ENCODE assay signal across 8 mouse cellular contexts in the genomic region with DNA sequence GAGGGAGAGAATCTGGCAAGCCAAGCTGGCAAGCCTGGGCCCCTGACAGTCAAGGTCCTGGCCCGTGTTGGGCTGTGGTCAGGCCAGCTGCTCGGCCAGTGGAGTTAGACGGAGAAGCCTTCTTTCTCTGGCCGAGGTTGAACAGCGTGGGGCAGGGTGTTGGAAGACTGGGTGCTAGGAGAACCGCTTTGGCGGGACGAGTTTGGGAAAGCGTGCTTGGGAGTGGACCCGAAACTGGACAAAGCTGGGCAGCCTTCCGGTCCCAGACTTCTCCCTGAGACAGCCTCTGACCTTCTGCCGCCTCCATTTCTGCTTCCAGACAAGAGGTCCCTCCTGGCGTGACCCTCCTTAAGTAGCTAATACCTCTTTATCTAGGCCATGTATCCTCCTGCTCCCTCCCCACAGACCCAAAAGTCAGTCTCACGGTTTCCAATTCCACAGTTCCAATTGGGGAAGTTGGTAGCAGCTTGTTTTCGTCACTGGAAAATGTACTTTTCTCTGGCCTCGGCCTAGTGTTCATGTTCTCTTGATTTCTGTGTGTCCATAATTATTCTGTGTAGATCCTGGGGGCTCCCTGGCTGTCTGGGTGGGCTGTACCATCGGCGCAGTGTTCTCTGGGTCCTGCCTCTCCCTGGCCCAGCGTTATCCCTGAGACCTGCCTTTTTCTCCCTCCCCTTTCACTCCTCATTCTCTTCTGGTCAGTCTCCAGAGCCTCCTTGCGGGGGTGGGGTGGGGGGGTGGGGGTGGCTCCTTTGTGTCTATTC. TPM values are rescaled to one million over a fixed set of nuclear protein-coding genes. Genes with fewer than 3 reads are reported as not detected.
A peak's percentile ranks its signal among the peaks of the same experiment; 100 is the strongest.
DNase-seq lines count a peak whose midpoint lies in the region; ATAC-seq and TF ChIP-seq lines count a peak whose summit lies in the region.

No protein-coding gene starts in this region.

- H3K4me3 ChIP-seq in layer of hippocampus, adult 2 months = peak overlapping the region; percentile 62
- H3K4me3 ChIP-seq in embryonic facial prominence, embryonic 15.5 days (replicated peaks) = peak overlapping the region; percentile 76
- peak overlapping the region; percentile 61 for H3K4me3 ChIP-seq in hindbrain, embryonic 10.5 days
- peak overlapping the region; percentile 67 for H3K4me3 ChIP-seq in liver, postnatal 0 days (ENCODE audit: low read depth, low read length)

- 2% methylated on average over 20 of the region's 20 CpGs for WGBS in embryonic facial prominence, embryonic 15.5 days
- WGBS in hindbrain, embryonic 10.5 days = 6% methylated on average over 20 of the region's 20 CpGs
- 4% methylated on average over 20 of the region's 20 CpGs for WGBS in liver, postnatal 0 days (ENCODE audit: insufficient replicate concordance)

- no peak for DNase-seq in layer of hippocampus, adult 2 months (ENCODE audit: low spot score in 2 of 2)
- DNase-seq in layer of hippocampus, adult 8-10 months (ENCODE audit: low spot score in 2 of 2) = no peak
- no peak for DNase-seq in hindbrain, embryonic 10.5 days (ENCODE audit: low spot score)
- peak; percentile 36 for DNase-seq in liver, postnatal 0 days
- DNase-seq in retina, postnatal 1 day = peak; percentile 32
- no peak for DNase-seq in left cerebral cortex, postnatal 4 days
- DNase-seq in ovary, adult 18-20 months (ENCODE audit: low spot score) = no peak

- intact Hi-C loops in left cerebral cortex, postnatal 4 days (cut with DNase I) = no loop called here

- peak overlapping the region; percentile 83 for H3K27ac ChIP-seq in layer of hippocampus, adult 2 months
- H3K27ac ChIP-seq in embryonic facial prominence, embryonic 15.5 days (replicated peaks) = peak overlapping the region; percentile 89
- peak overlapping the region; percentile 86 for H3K27ac ChIP-seq in hindbrain, embryonic 10.5 days
- peak overlapping the region; percentile 97 for H3K27ac ChIP-seq in liver, postnatal 0 days (ENCODE audit: low read depth)

- no peaks in the 10 kb centered on the region for H3K9me3 ChIP-seq in embryonic facial prominence, embryonic 15.5 days (replicated peaks)
- H3K9me3 ChIP-seq in hindbrain, embryonic 10.5 days = no peaks in the 10 kb centered on the region
- H3K9me3 ChIP-seq in liver, postnatal 0 days (ENCODE audit: low read length) = no peaks in the 10 kb centered on the region

- TF ChIP-seq CTCF in layer of hippocampus, adult 2 months (conservative IDR thresholded peaks at IDR 0.05) = no peak
- TF ChIP-seq CTCF in liver, postnatal 0 days (IDR thresholded peaks at IDR 0.05; ENCODE audit: low read depth) = no peak

- peak overlapping the region; percentile 81 for H3K9ac ChIP-seq in embryonic facial prominence, embryonic 15.5 days
- peak overlapping the region; percentile 92 for H3K9ac ChIP-seq in liver, postnatal 0 days (replicated peaks)

- TF ChIP-seq EP300 in liver, postnatal 0 days (IDR thresholded peaks at IDR 0.05; ENCODE audit: low read depth) = no peak

- peaks cover 64% of the 10 kb centered on the region for H3K4me1 ChIP-seq in embryonic facial prominence, embryonic 15.5 days
- peaks cover 69% of the 10 kb centered on the region for H3K4me1 ChIP-seq in hindbrain, embryonic 10.5 days (replicated peaks)
- peaks cover 59% of the 10 kb centered on the region for H3K4me1 ChIP-seq in liver, postnatal 0 days (ENCODE audit: insufficient read depth)

- ATAC-seq in embryonic facial prominence, embryonic 15.5 days (ENCODE audit: insufficient number of reproducible peaks, low FRiP score, low TSS enrichment, low read depth) = no peak
- ATAC-seq in liver, postnatal 0 days = no peak

- no peaks in the 10 kb centered on the region for H3K27me3 ChIP-seq in embryonic facial prominence, embryonic 15.5 days
- H3K27me3 ChIP-seq in hindbrain, embryonic 10.5 days (ENCODE audit: insufficient read depth, poor library complexity, severe bottlenecking) = peaks cover 36% of the 10 kb centered on the region
- H3K27me3 ChIP-seq in liver, postnatal 0 days (ENCODE audit: insufficient read depth, low read length) = no peaks in the 10 kb centered on the region

- H3K4me2 ChIP-seq in embryonic facial prominence, embryonic 15.5 days (replicated peaks) = peak overlapping the region; percentile 85
- peak overlapping the region; percentile 88 for H3K4me2 ChIP-seq in liver, postnatal 0 days (ENCODE audit: low read depth, low read length)

- H3K36me3 ChIP-seq in embryonic facial prominence, embryonic 15.5 days = no peaks in the 10 kb centered on the region
- H3K36me3 ChIP-seq in hindbrain, embryonic 10.5 days = no peaks in the 10 kb centered on the region
- H3K36me3 ChIP-seq in liver, postnatal 0 days (replicated peaks; ENCODE audit: insufficient read depth, low read length) = no peaks in the 10 kb centered on the region; the same call in 1 of the 2 replicates

RNA-seq across cellular contexts. Expression of a gene that starts 1.3 kb away (rescaled TPM):
- total RNA-seq in layer of hippocampus, adult 2 months (2021) = 10 to 100 TPM; 12.0 to 12.1 TPM
- total RNA-seq in layer of hippocampus, adult 8-10 months (2022) = 10 to 100 TPM; 11.0 to 36.7 (median 21.8) TPM
- polyA plus RNA-seq in embryonic facial prominence, embryonic 15.5 days (2015; fragmentation: Nextera tagmentation; extraction: Ambion mirVana) = 88.7 and 93.3 TPM in 2 replicates
- polyA plus RNA-seq in hindbrain, embryonic 10.5 days (2016; fragmentation: Nextera tagmentation; extraction: Ambion mirVana) = 26.8 and 27.1 TPM in 2 replicates
- polyA plus RNA-seq in liver, postnatal 0 days (2015; fragmentation: Nextera tagmentation; extraction: Ambion mirVana) = 40.5 and 41.1 TPM in 2 replicates
- total RNA-seq in left cerebral cortex, postnatal 4 days (2021) = 10 to 100 TPM; 11.2 to 12.0 TPM

RNA-seq across cellular contexts. Expression of a gene that starts 30.0 kb away (rescaled TPM):
- total RNA-seq in layer of hippocampus, adult 2 months (2021) = 1 to 10 TPM; 4.3 to 5.2 TPM
- total RNA-seq in layer of hippocampus, adult 8-10 months (2022) = 1 to 10 TPM; 4.3 to 5.6 (median 5.3) TPM
- 7.2 and 8.8 TPM in 2 replicates for polyA plus RNA-seq in embryonic facial prominence, embryonic 15.5 days (2015; fragmentation: Nextera tagmentation; extraction: Ambion mirVana)
- polyA plus RNA-seq in hindbrain, embryonic 10.5 days (2016; fragmentation: Nextera tagmentation; extraction: Ambion mirVana) = 0.40 and 0.42 TPM in 2 replicates
- polyA plus RNA-seq in liver, postnatal 0 days (2015; fragmentation: Nextera tagmentation; extraction: Ambion mirVana) = 0.76 and 1.1 TPM in 2 replicates
- total RNA-seq in left cerebral cortex, postnatal 4 days (2021) = 1 to 10 TPM; 1.5 to 2.1 TPM

RNA-seq across cellular contexts. Expression of a gene that starts 30.2 kb away (rescaled TPM):
- total RNA-seq in layer of hippocampus, adult 2 months (2021) = under 1 TPM in 1 of 2 experiments, not detected in 1; 0.17 TPM
- under 1 TPM in 1 of 4 experiments, not detected in 3; 0.12 TPM for total RNA-seq in layer of hippocampus, adult 8-10 months (2022)
- 3.5 and 3.8 TPM in 2 replicates for polyA plus RNA-seq in embryonic facial prominence, embryonic 15.5 days (2015; fragmentation: Nextera tagmentation; extraction: Ambion mirVana)
- 0.13 and 0.20 TPM in 2 replicates for polyA plus RNA-seq in hindbrain, embryonic 10.5 days (2016; fragmentation: Nextera tagmentation; extraction: Ambion mirVana)
- polyA plus RNA-seq in liver, postnatal 0 days (2015; fragmentation: Nextera tagmentation; extraction: Ambion mirVana) = 1.1 and 1.2 TPM in 2 replicates
- not detected for total RNA-seq in left cerebral cortex, postnatal 4 days (2021)

RNA-seq across cellular contexts. Expression of a gene that starts 36.7 kb away (rescaled TPM):
- 1 to 10 TPM; 6.6 to 9.8 TPM for total RNA-seq in layer of hippocampus, adult 2 months (2021)
- total RNA-seq in layer of hippocampus, adult 8-10 months (2022) = 10 to 100 TPM in 2 of 4 experiments, 1 to 10 TPM in 2; 8.1 to 16.8 (median 11.5) TPM
- polyA plus RNA-seq in embryonic facial prominence, embryonic 15.5 days (2015; fragmentation: Nextera tagmentation; extraction: Ambion mirVana) = 47.3 and 47.7 TPM in 2 replicates
- polyA plus RNA-seq in hindbrain, embryonic 10.5 days (2016; fragmentation: Nextera tagmentation; extraction: Ambion mirVana) = 21.0 and 22.7 TPM in 2 replicates
- polyA plus RNA-seq in liver, postnatal 0 days (2015; fragmentation: Nextera tagmentation; extraction: Ambion mirVana) = 31.8 TPM in 2 replicates
- total RNA-seq in left cerebral cortex, postnatal 4 days (2021) = 10 to 100 TPM in 1 of 2 experiments, 1 to 10 TPM in 1; 9.6 to 10.7 TPM

Comparison
In these comparisons a context has a peak if more than half of its experiments do, and no peak if none do; other contexts are left out.
1. DNase-seq: peak in liver, postnatal 0 days (single experiment) and retina, postnatal 1 day (single experiment); none in layer of hippocampus, adult 2 months (0 of 2), layer of hippocampus, adult 8-10 months (0 of 2), hindbrain, embryonic 10.5 days (single experiment), left cerebral cortex, postnatal 4 days (single experiment) and ovary, adult 18-20 months (single experiment).
2. Peak in every context shown above with its lines, with median percentiles within 50 percentile points of each other: H3K27ac ChIP-seq and H3K4me3 ChIP-seq.